Mouse (Mus musculus) urinary bladder, postnatal 36 days (tissue): ENCODE results near the gene Loxl1.

ENCODE experiments used
- DNase-seq, 2 experiments: peaks; one replicate each; pipeline ENCODE4 v3.0.0; 2022; ENCODE audit warnings: low spot score in 2 of 2, mixed read lengths in 1 of 2

Gene Loxl1

GRCm38 (mm10) chr9:58312944-58313359 lies at the start of gene Loxl1:
Gene Loxl1 (minus strand): TSS chr9:58313186.
- DNase-seq = peak; percentile 54 to 78

GRCm38 (mm10) chr9:58361956-58362355 lies 49.0 kb upstream of the Loxl1 start:
- no peak for DNase-seq

- no peak for DNase-seq
These were observed 48.4 kb upstream of the Loxl1 start for GRCm38 (mm10) chr9:58361373-58361772.

- DNase-seq = no peak
These were observed 42.5 kb upstream of the Loxl1 start for GRCm38 (mm10) chr9:58355262-58356050.

GRCm38 (mm10) chr9:58354701-58355100 lies 41.7 kb upstream of the Loxl1 start:
- no peak for DNase-seq

GRCm38 (mm10) chr9:58353224-58353623 lies 40.2 kb upstream of the Loxl1 start:
- DNase-seq = no peak

- DNase-seq = no peak
These were observed 34.8 kb upstream of the Loxl1 start for GRCm38 (mm10) chr9:58347795-58348194.

GRCm38 (mm10) chr9:58346498-58346897 lies 33.5 kb upstream of the Loxl1 start:
- DNase-seq = no peak

- no peak for DNase-seq
These were observed 33.0 kb upstream of the Loxl1 start for GRCm38 (mm10) chr9:58345963-58346362.

GRCm38 (mm10) chr9:58341795-58342194 lies 28.8 kb upstream of the Loxl1 start:
- no peak for DNase-seq

- no peak for DNase-seq
These were observed 23.8 kb upstream of the Loxl1 start for GRCm38 (mm10) chr9:58336650-58337281.

GRCm38 (mm10) chr9:58331276-58331675 lies 18.3 kb upstream of the Loxl1 start:
- no peak for DNase-seq

GRCm38 (mm10) chr9:58330293-58330692 lies 17.3 kb upstream of the Loxl1 start:
- DNase-seq = no peak

GRCm38 (mm10) chr9:58327382-58327781 lies 14.4 kb upstream of the Loxl1 start:
- DNase-seq = no peak

GRCm38 (mm10) chr9:58326477-58327180 lies 13.6 kb upstream of the Loxl1 start:
- no peak for DNase-seq

GRCm38 (mm10) chr9:58321681-58322080 lies 8.7 kb upstream of the Loxl1 start:
- DNase-seq = no peak

GRCm38 (mm10) chr9:58318317-58318716 lies 5.3 kb upstream of the Loxl1 start:
- no peak for DNase-seq

- no peak for DNase-seq
These were observed 4.4 kb upstream of the Loxl1 start for GRCm38 (mm10) chr9:58317381-58317780.

- DNase-seq = no peak
These were observed 3.8 kb upstream of the Loxl1 start for GRCm38 (mm10) chr9:58316784-58317183.

GRCm38 (mm10) chr9:58315850-58316249 lies 2.9 kb upstream of the Loxl1 start:
- DNase-seq = no peak

- peak in 1 of 2 experiments; percentile 54 for DNase-seq
These were observed 1.8 kb upstream of the Loxl1 start for GRCm38 (mm10) chr9:58314682-58315360.
